Mouse (Mus musculus) Patski (cell line): ENCODE data around the gene Prkca. TPM values are rescaled to one million over a fixed set of nuclear protein-coding genes. Genes with fewer than 3 reads are reported as not detected.
A peak's percentile ranks its signal among the peaks of the same experiment; 100 is the strongest.

ENCODE experiments used
- ATAC-seq: fragments of 100-300 bp; one replicate; pipeline ENCODE4 v1.8.0; 2021
- CTCF ChIA-PET: fragments of 350-600 bp; sonication (Branson Sonifier 250); formaldehyde crosslinking; loops from one replicate; lab custom pipeline; 2022; ENCODE audit warnings: inconsistent platforms; lab: Charles Lee
- POLR2A ChIA-PET: fragments of 350-600 bp; sonication (Branson Sonifier 250); formaldehyde crosslinking; loops from one replicate; lab custom pipeline; 2022; ENCODE audit warnings: antibody characterized with exemption, inconsistent platforms; lab: Charles Lee
- DNase-seq: peaks from one replicate; pipeline ENCODE4 v3.0.0-alpha.2; 2011; ENCODE audit warnings: low read depth, low spot score
- H3K27me3 ChIP-seq: fragments of 371-371 bp; one replicate; pipeline ENCODE4 v1.5.1; 2021
- CTCF ChIP-seq: fragments of 100-300 bp; IDR thresholded peaks from one replicate; pipeline ENCODE4 v1.5.1; 2021
- in situ Hi-C: fragments of 300-500 bp; cut with MboI; formaldehyde crosslinking; loops from 3 replicates; pipeline ENCODE4 v1.11.1; 2018; ENCODE audit warnings: low pct_unique_long_range_greater_than_20kb, mixed read lengths
- polyA plus RNA-seq: library from polyadenylated mRNA; unstranded; gene quantifications from one replicate; pipeline ENCODE4 v1.2.3, GENCODE M21; 2021

Gene Prkca
- polyA plus RNA-seq, 1 experiment from 2014 or later: 37.4 TPM

GRCm38 (mm10) chr11:108040823-108041222, 302.9 kb downstream of the Prkca start:
- DNase-seq (no peak), ATAC-seq (no peak)
- no peaks in the 10 kb centered on the region for H3K27me3 ChIP-seq
- ChIA-PET CTCF (no interaction called here), POLR2A (no interaction called here)
- in situ Hi-C loops: no loop called here
- no peak for TF ChIP-seq CTCF

GRCm38 (mm10) chr11:108039761-108040160, 304.0 kb downstream of the Prkca start:
- in situ Hi-C loops: no loop called here
- no peak for DNase-seq
- CTCF ChIA-PET: no interaction called here

GRCm38 (mm10) chr11:108038989-108039388, 304.7 kb downstream of the Prkca start:
- DNase-seq (no peak), ATAC-seq (no peak)
- CTCF ChIA-PET: no interaction called here
- TF ChIP-seq CTCF: no peak
- H3K27me3 ChIP-seq: no peaks in the 10 kb centered on the region
- in situ Hi-C loops: no loop called here
- POLR2A ChIA-PET: no interaction called here

More at GRCm38 (mm10) chr11:108039761-108040160, 304.0 kb downstream of the Prkca start:
- H3K27me3 ChIP-seq: no peaks in the 10 kb centered on the region
- ATAC-seq: no peak
- POLR2A ChIA-PET: no interaction called here
- TF ChIP-seq CTCF: no peak

- DNase-seq (no peak), ATAC-seq (no peak)
- no peaks in the 10 kb centered on the region for H3K27me3 ChIP-seq
- in situ Hi-C loops: no loop called here
- ChIA-PET POLR2A (interaction anchor here (0.5 kb wide), 1 partner anchor 54 kb away, joined by 5 read pairs; no protein-coding TSS in a partner anchor), CTCF (no interaction called here)
- no peak for TF ChIP-seq CTCF
These were observed 307.4 kb downstream of the Prkca start for GRCm38 (mm10) chr11:108036339-108036738.

GRCm38 (mm10) chr11:108035761-108036160, 308.0 kb downstream of the Prkca start:
- CTCF ChIA-PET: no interaction called here
- in situ Hi-C loops: no loop called here
- no peaks in the 10 kb centered on the region for H3K27me3 ChIP-seq
- no peak for DNase-seq
- POLR2A ChIA-PET: interaction anchor here (0.6 kb wide), 1 partner anchor 361 kb away, joined by 3 read pairs; no protein-coding TSS in a partner anchor
- ATAC-seq: no peak
- TF ChIP-seq CTCF: no peak

- ChIA-PET POLR2A (no interaction called here), CTCF (no interaction called here)
- DNase-seq: no peak
- H3K27me3 ChIP-seq: no peaks in the 10 kb centered on the region
- no peak for ATAC-seq
- in situ Hi-C loops: no loop called here
- no peak for TF ChIP-seq CTCF
These were observed 309.4 kb downstream of the Prkca start for GRCm38 (mm10) chr11:108034376-108034775.

- ATAC-seq: no peak
- POLR2A ChIA-PET: no interaction called here
- CTCF ChIA-PET: no interaction called here
- no peaks in the 10 kb centered on the region for H3K27me3 ChIP-seq
- no peak for TF ChIP-seq CTCF
- DNase-seq: no peak
- in situ Hi-C loops: no loop called here
These were observed 311.2 kb downstream of the Prkca start for GRCm38 (mm10) chr11:108032568-108032967.

- ChIA-PET POLR2A (no interaction called here), CTCF (interaction anchor here (0.7 to 1.6 kb wide), 3 partner anchors 337 to 354 kb away, joined by 3 to 5 read pairs (median 3); no protein-coding TSS in a partner anchor)
- no peaks in the 10 kb centered on the region for H3K27me3 ChIP-seq
- in situ Hi-C loops: no loop called here
- DNase-seq (no peak), ATAC-seq (no peak)
- TF ChIP-seq CTCF: peak; percentile 79
These were observed 312.6 kb downstream of the Prkca start for GRCm38 (mm10) chr11:108030956-108031604.

GRCm38 (mm10) chr11:108029321-108029720, 314.4 kb downstream of the Prkca start:
- CTCF ChIA-PET: interaction anchor here (0.8 kb wide), 1 partner anchor 185 kb away, joined by 3 read pairs; no protein-coding TSS in a partner anchor
- ATAC-seq (no peak), DNase-seq (no peak)
- POLR2A ChIA-PET: no interaction called here
- in situ Hi-C loops: loop anchor here (5.0 kb wide), 1 partner anchor 343 kb away; no protein-coding TSS in a partner anchor
- no peak for TF ChIP-seq CTCF
- no peaks in the 10 kb centered on the region for H3K27me3 ChIP-seq

GRCm38 (mm10) chr11:108028398-108028797, 315.3 kb downstream of the Prkca start:
- in situ Hi-C loops: loop anchor here (5.0 kb wide), 1 partner anchor 344 kb away; no protein-coding TSS in a partner anchor
- H3K27me3 ChIP-seq: no peaks in the 10 kb centered on the region
- ATAC-seq (no peak), DNase-seq (no peak)
- ChIA-PET POLR2A (no interaction called here), CTCF (no interaction called here)
- no peak for TF ChIP-seq CTCF

GRCm38 (mm10) chr11:108025726-108026425, 317.9 kb downstream of the Prkca start:
- TF ChIP-seq CTCF: peak; percentile 77
- in situ Hi-C loops: loop anchor here (5.0 kb wide), 1 partner anchor 346 kb away; no protein-coding TSS in a partner anchor
- H3K27me3 ChIP-seq: no peaks in the 10 kb centered on the region
- ChIA-PET CTCF (interaction anchor here (1.2 to 1.6 kb wide), 3 partner anchors 15 to 352 kb away, joined by 3 read pairs; no protein-coding TSS in a partner anchor), POLR2A (no interaction called here)
- ATAC-seq (no peak), DNase-seq (no peak)
